Mouse (Mus musculus): ENCODE results near the gene Drap1. TPM values are rescaled to one million over a fixed set of nuclear protein-coding genes. Genes with fewer than 3 reads are reported as not detected.

Drap1 gene
- polyA plus RNA-seq, 1 experiment from 2014 or later = 211 TPM

DNA sequence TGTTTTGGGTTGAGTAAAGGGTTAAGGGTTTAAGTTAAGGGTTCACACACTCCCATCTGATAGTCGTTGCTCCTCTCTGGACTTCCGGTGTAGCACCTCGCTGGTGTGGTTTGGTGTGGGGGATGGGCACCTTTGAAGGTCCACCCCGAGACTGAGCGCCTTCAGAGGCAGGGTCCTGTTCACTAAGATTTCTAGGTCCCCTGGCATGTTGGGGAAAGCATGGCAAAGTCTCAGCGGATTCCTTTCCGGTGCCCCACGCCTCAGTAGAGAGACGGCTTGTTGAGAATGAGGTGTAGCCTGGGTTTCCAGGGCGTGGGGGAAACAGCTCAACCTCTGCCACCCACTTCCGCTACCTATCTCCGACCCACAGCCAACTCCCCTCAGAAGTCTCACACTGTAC lies 35.1 kb downstream of the Drap1 start:
- Histone ChIP-seq H3K4me1 (replicated peaks; ENCODE audit: control insufficient read depth, insufficient read depth, low read length) (peaks cover 6% of the 10 kb centered on the region; the same call in 1 of the 2 replicates), H3K27ac (ENCODE audit: low read depth, low read length) (no peak overlapping the region), H3K36me3 (ENCODE audit: control insufficient read depth, insufficient read depth, low read length) (no peaks in the 10 kb centered on the region), H3K9me3 (ENCODE audit: control insufficient read depth, low read length) (no peaks in the 10 kb centered on the region), H3K4me2 (replicated peaks; ENCODE audit: low read depth, low read length) (peak overlapping the region; percentile 60), H3K4me3 (ENCODE audit: low read depth, low read length) (peak overlapping the region; percentile 100), H3K27me3 (ENCODE audit: control insufficient read depth, insufficient read depth, low read length) (no peaks in the 10 kb centered on the region), H3K9ac (ENCODE audit: low read depth, low read length) (0 out of 2 replicates have a peak overlapping the region, but pooled peaks have one; percentile 91)
- 57% methylated on average over 12 of the region's 12 CpGs for WGBS
- ATAC-seq (ENCODE audit: low FRiP score) (no peak), DNase-seq (ENCODE audit: low spot score) (peak; percentile 25)

- peak within 1 kb of the TSS; percentile 73 for H3K27ac ChIP-seq (ENCODE audit: low read depth, low read length)
- H3K4me1 ChIP-seq (replicated peaks; ENCODE audit: control insufficient read depth, insufficient read depth, low read length) = peaks cover 6% of the 10 kb centered on the region; the same call in 1 of the 2 replicates
- no peaks in the 10 kb centered on the region for H3K36me3 ChIP-seq (ENCODE audit: control insufficient read depth, insufficient read depth, low read length)
- 3% methylated on average over 43 of the region's 43 CpGs for WGBS
- ATAC-seq (ENCODE audit: low FRiP score) (peak; percentile 97), DNase-seq (ENCODE audit: low spot score) (peak; percentile 97)
- H3K27me3 ChIP-seq (ENCODE audit: control insufficient read depth, insufficient read depth, low read length) = no peaks in the 10 kb centered on the region
- H3K9ac ChIP-seq (ENCODE audit: low read depth, low read length) = peak within 1 kb of the TSS; percentile 91
- peak within 1 kb of the TSS; percentile 100 for H3K4me3 ChIP-seq (ENCODE audit: low read depth, low read length)
- H3K4me2 ChIP-seq (replicated peaks; ENCODE audit: low read depth, low read length) = peak within 1 kb of the TSS; percentile 93
- H3K9me3 ChIP-seq (ENCODE audit: control insufficient read depth, low read length) = no peaks in the 10 kb centered on the region
Observed at GRCm38 (mm10) chr19:5388588-5389242, 36.1 kb downstream of the Drap1 start, which contains the start of gene Sart1. Gene Sart1, minus strand, starts transcription at chr19:5388703.

- peaks cover 6% of the 10 kb centered on the region; the same call in 1 of the 2 replicates for H3K4me1 ChIP-seq (replicated peaks; ENCODE audit: control insufficient read depth, insufficient read depth, low read length)
- WGBS = under 1% methylated on average over 28 of the region's 43 CpGs
- H3K27me3 ChIP-seq (ENCODE audit: control insufficient read depth, insufficient read depth, low read length) = no peaks in the 10 kb centered on the region
- peak overlapping the region; percentile 93 for H3K4me2 ChIP-seq (replicated peaks; ENCODE audit: low read depth, low read length)
- H3K27ac ChIP-seq (ENCODE audit: low read depth, low read length) = peak overlapping the region; percentile 73; the same call in 1 of the 2 replicates
- peak overlapping the region; percentile 100 for H3K4me3 ChIP-seq (ENCODE audit: low read depth, low read length)
- H3K36me3 ChIP-seq (ENCODE audit: control insufficient read depth, insufficient read depth, low read length) = peaks cover 6% of the 10 kb centered on the region; the same call in 1 of the 2 replicates
- ATAC-seq (ENCODE audit: low FRiP score) = peak; percentile 72
- DNase-seq (ENCODE audit: low spot score) = peak; percentile 59
- no peaks in the 10 kb centered on the region for H3K9me3 ChIP-seq (ENCODE audit: control insufficient read depth, low read length)
- peak overlapping the region; percentile 91 for H3K9ac ChIP-seq (ENCODE audit: low read depth, low read length)
Observed at GRCm38 (mm10) chr19:5388011-5388441, 36.8 kb downstream of the Drap1 start.

DNA sequence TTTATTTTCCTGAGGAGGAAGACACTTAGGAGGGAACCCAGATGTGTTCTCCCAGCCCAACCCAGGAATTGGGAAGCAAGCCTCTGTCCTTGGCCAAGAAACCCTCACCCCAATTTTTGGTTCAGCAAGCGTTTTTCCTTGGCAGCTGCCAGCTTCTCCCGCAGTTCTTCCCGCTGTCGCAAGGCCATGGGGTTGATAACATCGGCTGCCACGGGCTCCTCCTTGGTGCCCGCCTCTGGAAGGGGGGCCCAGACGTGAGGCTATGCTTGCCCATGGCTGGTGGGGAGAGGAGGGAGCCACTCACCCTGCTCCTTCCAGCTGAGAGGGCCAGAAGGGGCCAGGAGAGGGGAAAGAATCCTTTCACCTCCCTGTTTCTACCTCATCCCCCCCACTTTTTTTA lies 40.1 kb downstream of the Drap1 start:
- Histone ChIP-seq H3K36me3 (ENCODE audit: control insufficient read depth, insufficient read depth, low read length) (peaks cover 21% of the 10 kb centered on the region), H3K27me3 (ENCODE audit: control insufficient read depth, insufficient read depth, low read length) (no peaks in the 10 kb centered on the region), H3K4me3 (ENCODE audit: low read depth, low read length) (no peak overlapping the region), H3K9ac (ENCODE audit: low read depth, low read length) (no peak overlapping the region), H3K4me1 (replicated peaks; ENCODE audit: control insufficient read depth, insufficient read depth, low read length) (peaks cover 6% of the 10 kb centered on the region; the same call in 1 of the 2 replicates), H3K27ac (ENCODE audit: low read depth, low read length) (no peak overlapping the region), H3K9me3 (ENCODE audit: control insufficient read depth, low read length) (no peaks in the 10 kb centered on the region), H3K4me2 (replicated peaks; ENCODE audit: low read depth, low read length) (no peak overlapping the region)
- 93% methylated on average over 8 of the region's 8 CpGs for WGBS
- no peak for ATAC-seq (ENCODE audit: low FRiP score)
- DNase-seq (ENCODE audit: low spot score) = no peak

DNA sequence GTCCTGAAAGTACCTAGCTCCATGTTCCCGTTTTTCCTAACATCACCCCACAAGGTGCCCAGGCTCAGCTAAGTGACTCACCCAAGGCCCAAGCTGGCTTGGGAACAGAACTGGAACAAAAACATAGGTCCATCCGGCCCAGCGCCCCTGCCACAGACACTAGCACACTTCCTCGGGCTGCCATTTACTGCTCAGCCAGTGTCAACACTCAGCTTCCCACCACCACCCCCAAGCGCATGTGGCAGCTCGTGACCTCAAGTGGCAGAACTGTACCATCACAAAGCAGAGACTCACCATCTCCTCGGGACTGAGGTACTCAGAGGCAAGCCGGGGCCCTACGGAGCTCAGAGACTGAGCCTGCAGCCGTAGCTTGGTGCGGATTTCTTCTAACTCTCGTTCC lies 41.5 kb downstream of the Drap1 start:
- WGBS = 97% methylated on average over 12 of the region's 12 CpGs
- Histone ChIP-seq H3K9ac (ENCODE audit: low read depth, low read length) (no peak overlapping the region), H3K36me3 (ENCODE audit: control insufficient read depth, insufficient read depth, low read length) (peaks cover 22% of the 10 kb centered on the region), H3K4me1 (replicated peaks; ENCODE audit: control insufficient read depth, insufficient read depth, low read length) (peaks cover 4% of the 10 kb centered on the region; the same call in 1 of the 2 replicates), H3K27ac (ENCODE audit: low read depth, low read length) (no peak overlapping the region), H3K4me2 (replicated peaks; ENCODE audit: low read depth, low read length) (no peak overlapping the region), H3K9me3 (ENCODE audit: control insufficient read depth, low read length) (no peaks in the 10 kb centered on the region), H3K27me3 (ENCODE audit: control insufficient read depth, insufficient read depth, low read length) (no peaks in the 10 kb centered on the region), H3K4me3 (ENCODE audit: low read depth, low read length) (no peak overlapping the region)
- DNase-seq (ENCODE audit: low spot score) = no peak
- ATAC-seq (ENCODE audit: low FRiP score) = no peak

DNA sequence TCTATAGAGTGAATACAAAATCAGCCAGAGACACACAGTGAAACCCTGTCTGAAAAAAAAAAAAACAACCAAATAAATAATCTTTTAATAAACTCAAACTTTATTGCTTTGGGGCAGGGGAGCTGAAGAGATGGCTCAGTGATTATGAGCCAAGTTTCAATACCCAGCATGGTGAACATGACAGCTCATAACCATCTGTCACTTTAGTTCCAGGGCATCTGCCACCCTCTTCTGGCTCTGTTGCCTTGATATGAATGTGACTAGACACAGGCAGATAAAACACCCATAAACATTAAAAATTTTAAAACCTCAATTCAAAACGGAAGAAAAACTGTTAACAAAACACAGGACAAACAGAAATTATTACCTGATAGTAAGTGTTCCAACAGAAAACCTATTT lies 47.3 kb downstream of the Drap1 start:
- Histone ChIP-seq H3K9ac (ENCODE audit: low read depth, low read length) (no peak overlapping the region), H3K4me3 (ENCODE audit: low read depth, low read length) (no peak overlapping the region), H3K36me3 (ENCODE audit: control insufficient read depth, insufficient read depth, low read length) (peaks cover 18% of the 10 kb centered on the region), H3K27me3 (ENCODE audit: control insufficient read depth, insufficient read depth, low read length) (no peaks in the 10 kb centered on the region), H3K9me3 (ENCODE audit: control insufficient read depth, low read length) (no peaks in the 10 kb centered on the region), H3K4me2 (replicated peaks; ENCODE audit: low read depth, low read length) (no peak overlapping the region), H3K27ac (ENCODE audit: low read depth, low read length) (no peak overlapping the region), H3K4me1 (replicated peaks; ENCODE audit: control insufficient read depth, insufficient read depth, low read length) (no peaks in the 10 kb centered on the region)
- ATAC-seq (ENCODE audit: low FRiP score) (no peak), DNase-seq (ENCODE audit: low spot score) (no peak)
- 93% methylated on average over 1 of the region's 1 CpGs for WGBS

- DNase-seq (ENCODE audit: low spot score) = no peak
- H3K4me3 ChIP-seq (ENCODE audit: low read depth, low read length) = peak overlapping the region; percentile 6; the same call in 1 of the 2 replicates
- no peaks in the 10 kb centered on the region for H3K9me3 ChIP-seq (ENCODE audit: control insufficient read depth, low read length)
- H3K9ac ChIP-seq (ENCODE audit: low read depth, low read length) = no peak overlapping the region
- H3K4me1 ChIP-seq (replicated peaks; ENCODE audit: control insufficient read depth, insufficient read depth, low read length) = no peaks in the 10 kb centered on the region
- peaks cover 10% of the 10 kb centered on the region; the same call in 1 of the 2 replicates for H3K36me3 ChIP-seq (ENCODE audit: control insufficient read depth, insufficient read depth, low read length)
- WGBS = 88% methylated on average over 4 of the region's 4 CpGs
- no peak overlapping the region for H3K4me2 ChIP-seq (replicated peaks; ENCODE audit: low read depth, low read length)
- no peak for ATAC-seq (ENCODE audit: low FRiP score)
- H3K27ac ChIP-seq (ENCODE audit: low read depth, low read length) = no peak overlapping the region
- no peaks in the 10 kb centered on the region for H3K27me3 ChIP-seq (ENCODE audit: control insufficient read depth, insufficient read depth, low read length)
Observed at GRCm38 (mm10) chr19:5374748-5375147, 50.0 kb downstream of the Drap1 start.

DNA sequence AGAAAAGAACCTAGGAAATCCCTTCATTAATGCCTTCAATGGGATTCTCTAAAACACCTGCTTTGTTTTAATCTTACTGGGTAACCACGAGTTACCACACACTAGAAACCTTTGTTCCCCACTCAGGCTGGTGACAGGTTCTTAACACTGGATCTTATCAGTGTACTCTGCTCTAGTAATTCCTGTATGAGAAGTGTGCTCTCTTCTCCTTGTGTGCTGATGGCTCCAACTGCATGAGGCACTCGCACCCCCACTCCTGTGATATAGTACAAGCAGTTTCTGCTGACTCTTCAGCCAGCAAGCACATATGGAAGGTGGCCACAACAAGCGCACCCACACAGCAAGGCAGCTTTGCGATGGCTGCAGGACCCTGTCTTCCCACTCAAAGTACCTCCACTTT lies 50.6 kb downstream of the Drap1 start:
- 84% methylated on average over 4 of the region's 4 CpGs for WGBS
- Histone ChIP-seq H3K4me1 (replicated peaks; ENCODE audit: control insufficient read depth, insufficient read depth, low read length) (no peaks in the 10 kb centered on the region), H3K9ac (ENCODE audit: low read depth, low read length) (no peak overlapping the region), H3K27ac (ENCODE audit: low read depth, low read length) (no peak overlapping the region), H3K9me3 (ENCODE audit: control insufficient read depth, low read length) (no peaks in the 10 kb centered on the region), H3K4me2 (replicated peaks; ENCODE audit: low read depth, low read length) (no peak overlapping the region), H3K27me3 (ENCODE audit: control insufficient read depth, insufficient read depth, low read length) (no peaks in the 10 kb centered on the region), H3K4me3 (ENCODE audit: low read depth, low read length) (no peak overlapping the region), H3K36me3 (ENCODE audit: control insufficient read depth, insufficient read depth, low read length) (peaks cover 10% of the 10 kb centered on the region; the same call in 1 of the 2 replicates)
- DNase-seq (ENCODE audit: low spot score) = no peak
- ATAC-seq (ENCODE audit: low FRiP score) = no peak
